Mouse (Mus musculus) small intestine, adult 2 months (tissue): ENCODE data around the gene Lmx1a.

Experiments
- CTCF ChIP-seq: fragments of 200-500 bp; IDR thresholded peaks from 2 replicates; pipeline ENCODE4 v1.5.1; 2012; ENCODE audit warnings: low read depth, mild to moderate bottlenecking, control low read depth, inconsistent platforms, low read length, moderate library complexity, mixed read lengths; ENCODE audit not compliant: insufficient replicate concordance, insufficient read length; ENCODE audit errors: extremely low read depth
- POLR2A ChIP-seq: fragments of 200-500 bp; IDR thresholded peaks from 2 replicates; pipeline ENCODE4 v1.6.1; 2012; ENCODE audit warnings: low read depth, mild to moderate bottlenecking, control low read depth, inconsistent platforms, low read length, moderate library complexity

- TF ChIP-seq POLR2A (no peak), CTCF (no peak)
Measured at GRCm38 (mm10) chr1:167817616-167818015, 128.6 kb downstream of the Lmx1a start.
